Mouse (Mus musculus): Measurements from ENCODE around the gene Phf5a. TPM values are rescaled to one million over a fixed set of nuclear protein-coding genes. Genes with fewer than 3 reads are reported as not detected.

Gene Phf5a
- total RNA-seq, 2 experiments from 2014 or later = 38.4 to 39.9 TPM

- DNase-seq = peak; percentile 79
- intact Hi-C loops (cut with DNase I) = loop anchor here (5.0 kb wide), 1 partner anchor 33 kb away; the partner anchor contains the start of genes Aco2 and Phf5a
- TF ChIP-seq CTCF (IDR thresholded peaks at IDR 0.05) = peak; percentile 86
- H3K27ac ChIP-seq = peak overlapping the region; percentile 31; the same call in 1 of the 2 replicates
- no peak overlapping the region for H3K4me3 ChIP-seq
Measured at GRCm38 (mm10) chr15:81904939-81905338, 33.2 kb upstream of the Phf5a start.

- peak; percentile 72 for DNase-seq
- H3K27ac ChIP-seq = peak overlapping the region; percentile 80
- intact Hi-C loops (cut with DNase I) = no loop called here
Measured at GRCm38 (mm10) chr15:81898751-81899150, 27.0 kb upstream of the Phf5a start.

GRCm38 (mm10) chr15:81897607-81898285, 26.0 kb upstream of the Phf5a start:
- Histone ChIP-seq H3K4me3 (no peak overlapping the region), H3K27ac (peak overlapping the region; percentile 80)
- no peak for DNase-seq
- intact Hi-C loops (cut with DNase I) = no loop called here
- TF ChIP-seq CTCF (IDR thresholded peaks at IDR 0.05) = no peak

More at GRCm38 (mm10) chr15:81898751-81899150, 27.0 kb upstream of the Phf5a start:
- no peak for TF ChIP-seq CTCF (IDR thresholded peaks at IDR 0.05)
- H3K4me3 ChIP-seq = no peak overlapping the region

- intact Hi-C loops (cut with DNase I) = no loop called here
- TF ChIP-seq CTCF (IDR thresholded peaks at IDR 0.05) = no peak
- H3K27ac ChIP-seq = peak overlapping the region; percentile 54; the same call in 1 of the 2 replicates
- no peak for DNase-seq
- H3K4me3 ChIP-seq = no peak overlapping the region
Measured at GRCm38 (mm10) chr15:81896407-81896806, 24.7 kb upstream of the Phf5a start.

- intact Hi-C loops (cut with DNase I) = no loop called here
- peak overlapping the region; percentile 13 for H3K27ac ChIP-seq
- DNase-seq = no peak
- no peak for TF ChIP-seq CTCF (IDR thresholded peaks at IDR 0.05)
- H3K4me3 ChIP-seq = no peak overlapping the region
Measured at GRCm38 (mm10) chr15:81894002-81894401, 22.3 kb upstream of the Phf5a start.

- DNase-seq = no peak
- no peak for TF ChIP-seq CTCF (IDR thresholded peaks at IDR 0.05)
- Histone ChIP-seq H3K27ac (peak overlapping the region; percentile 85), H3K4me3 (no peak overlapping the region)
- intact Hi-C loops (cut with DNase I) = no loop called here
Measured at GRCm38 (mm10) chr15:81891822-81892580, 20.3 kb upstream of the Phf5a start.

- intact Hi-C loops (cut with DNase I) = no loop called here
- no peak for TF ChIP-seq CTCF (IDR thresholded peaks at IDR 0.05)
- DNase-seq = no peak
- Histone ChIP-seq H3K27ac (peak overlapping the region; percentile 85), H3K4me3 (peak overlapping the region; percentile 23; the same call in 1 of the 2 replicates)
Measured at GRCm38 (mm10) chr15:81891140-81891802, 19.6 kb upstream of the Phf5a start.

GRCm38 (mm10) chr15:81889175-81889574, 17.5 kb upstream of the Phf5a start:
- no peak for TF ChIP-seq CTCF (IDR thresholded peaks at IDR 0.05)
- Histone ChIP-seq H3K4me3 (peak overlapping the region; percentile 17; the same call in 1 of the 2 replicates), H3K27ac (peak overlapping the region; percentile 85)
- DNase-seq = peak; percentile 83
- intact Hi-C loops (cut with DNase I) = no loop called here

GRCm38 (mm10) chr15:81886795-81887550, 15.3 kb upstream of the Phf5a start:
- Histone ChIP-seq H3K4me3 (peak overlapping the region; percentile 13; the same call in 1 of the 2 replicates), H3K27ac (peak overlapping the region; percentile 85)
- intact Hi-C loops (cut with DNase I) = no loop called here
- no peak for DNase-seq
- TF ChIP-seq CTCF (IDR thresholded peaks at IDR 0.05) = no peak

GRCm38 (mm10) chr15:81885418-81885934, 13.8 kb upstream of the Phf5a start:
- no peak for TF ChIP-seq CTCF (IDR thresholded peaks at IDR 0.05)

GRCm38 (mm10) chr15:81882348-81882747, 10.6 kb upstream of the Phf5a start:
- no peak overlapping the region for H3K4me3 ChIP-seq
- TF ChIP-seq CTCF (IDR thresholded peaks at IDR 0.05) = no peak

More at GRCm38 (mm10) chr15:81885418-81885934, 13.8 kb upstream of the Phf5a start:
- H3K27ac ChIP-seq = peak overlapping the region; percentile 85
- DNase-seq = no peak
- intact Hi-C loops (cut with DNase I) = no loop called here
- peak overlapping the region; percentile 33 for H3K4me3 ChIP-seq

More at GRCm38 (mm10) chr15:81882348-81882747, 10.6 kb upstream of the Phf5a start:
- DNase-seq = no peak
- intact Hi-C loops (cut with DNase I) = no loop called here
- H3K27ac ChIP-seq = peak overlapping the region; percentile 63
